ENCODE assay signal across 17 mouse cellular contexts in the genomic region with DNA sequence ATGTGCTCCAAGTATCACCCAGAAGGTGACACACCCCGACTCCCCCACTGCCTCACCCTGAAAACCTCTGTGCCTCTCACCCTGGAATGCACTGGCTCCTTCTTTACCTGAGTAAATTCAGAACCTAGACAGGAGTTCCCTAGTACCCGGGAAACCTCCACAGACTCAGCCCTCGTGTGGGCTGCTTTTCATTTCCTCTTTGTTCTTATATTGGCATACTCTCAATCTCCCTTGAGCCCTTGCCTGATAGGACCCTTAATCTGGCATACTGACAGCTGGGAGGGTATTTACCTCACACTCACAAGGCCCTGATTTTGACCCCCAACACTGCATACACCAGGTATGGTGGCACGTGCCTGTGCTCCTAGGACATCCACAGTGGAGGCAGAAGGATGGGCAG.
A peak's percentile ranks its signal among the peaks of the same experiment; 100 is the strongest.
DNase-seq lines count a peak whose midpoint lies in the region; ATAC-seq and TF ChIP-seq lines count a peak whose summit lies in the region.
"Had no signal": no experiment of that assay in that cellular context is flagged by ENCODE, and none has a peak within 500 bp of the region (broad histone marks: within the 10 kb centered on the region; RNA-seq: fewer than 3 reads in every experiment).

No protein-coding gene starts in this region.

- H3K4me2 ChIP-seq in forebrain, embryonic 14.5 days (ENCODE audit: low read length), result no peak overlapping the region
- no peak overlapping the region for H3K4me2 ChIP-seq in forebrain, embryonic 12.5 days
- no peak overlapping the region for H3K4me2 ChIP-seq in hindbrain, embryonic 14.5 days (replicated peaks)
- H3K4me2 ChIP-seq in midbrain, embryonic 14.5 days (ENCODE audit: low read length), result no peak overlapping the region
- H3K4me2 ChIP-seq in midbrain, postnatal 0 days (ENCODE audit: low read depth, low read length, poor library complexity, severe bottlenecking), result no peak overlapping the region
- no peak overlapping the region for H3K4me2 ChIP-seq in limb, embryonic 14.5 days (replicated peaks; ENCODE audit: low read depth, low read length, severe bottlenecking)
- H3K4me2 ChIP-seq: liver, embryonic 13.5 days; neural tube, embryonic 12.5 days had no signal

- TF ChIP-seq POLR2A in limb, embryonic 14.5 days (IDR thresholded peaks at IDR 0.05; ENCODE audit: borderline replicate concordance, extremely low read depth, insufficient read depth, insufficient read length), result no peak

- no peak overlapping the region for H3K27ac ChIP-seq in forebrain, embryonic 14.5 days (ENCODE audit: low read depth, low read length)
- H3K27ac ChIP-seq in forebrain, embryonic 12.5 days, result no peak overlapping the region
- peak overlapping the region; percentile 72 for H3K27ac ChIP-seq in hindbrain, embryonic 10.5 days
- no peak overlapping the region for H3K27ac ChIP-seq in hindbrain, embryonic 14.5 days
- no peak overlapping the region for H3K27ac ChIP-seq in midbrain, embryonic 14.5 days (replicated peaks; ENCODE audit: low read depth, low read length)
- no peak overlapping the region for H3K27ac ChIP-seq in midbrain, postnatal 0 days (ENCODE audit: low read depth, low read length)
- H3K27ac ChIP-seq in limb, embryonic 14.5 days (replicated peaks; ENCODE audit: low read depth, low read length), result peak overlapping the region; percentile 55; the same call in 1 of the 2 replicates
- H3K27ac ChIP-seq: liver, embryonic 13.5 days; neural tube, embryonic 12.5 days had no signal

- H3K9me3 ChIP-seq in forebrain, embryonic 14.5 days (replicated peaks; ENCODE audit: control insufficient read depth, low read length), result no peaks in the 10 kb centered on the region; the same call in 1 of the 2 replicates
- 0 out of 2 replicates have a peak, but pooled peaks cover 3% of the 10 kb centered on the region for H3K9me3 ChIP-seq in forebrain, embryonic 12.5 days
- peaks cover 9% of the 10 kb centered on the region for H3K9me3 ChIP-seq in hindbrain, embryonic 10.5 days
- H3K9me3 ChIP-seq in hindbrain, embryonic 14.5 days (ENCODE audit: control insufficient read depth, low read length), result peaks cover 5% of the 10 kb centered on the region; the same call in 1 of the 2 replicates
- H3K9me3 ChIP-seq in midbrain, embryonic 14.5 days (ENCODE audit: control insufficient read depth, low read length), result no peaks in the 10 kb centered on the region
- no peaks in the 10 kb centered on the region for H3K9me3 ChIP-seq in midbrain, postnatal 0 days (ENCODE audit: low read length)
- H3K9me3 ChIP-seq in limb, embryonic 14.5 days (ENCODE audit: control insufficient read depth, low read length), result no peaks in the 10 kb centered on the region
- H3K9me3 ChIP-seq: liver, embryonic 13.5 days; neural tube, embryonic 12.5 days had no signal

- peaks cover 32% of the 10 kb centered on the region for H3K4me1 ChIP-seq in forebrain, embryonic 14.5 days (ENCODE audit: control insufficient read depth, insufficient read depth, low read length)
- H3K4me1 ChIP-seq in forebrain, embryonic 12.5 days, result peaks cover 45% of the 10 kb centered on the region
- peaks cover 47% of the 10 kb centered on the region for H3K4me1 ChIP-seq in hindbrain, embryonic 10.5 days (replicated peaks)
- peaks cover 6% of the 10 kb centered on the region; the same call in 1 of the 2 replicates for H3K4me1 ChIP-seq in hindbrain, embryonic 14.5 days (replicated peaks; ENCODE audit: control insufficient read depth, insufficient read depth, low read length)
- peaks cover 16% of the 10 kb centered on the region for H3K4me1 ChIP-seq in midbrain, embryonic 14.5 days (ENCODE audit: control insufficient read depth, insufficient read depth, low read length)
- H3K4me1 ChIP-seq in midbrain, postnatal 0 days (ENCODE audit: insufficient read depth, low read length), result no peaks in the 10 kb centered on the region
- H3K4me1 ChIP-seq in limb, embryonic 14.5 days (ENCODE audit: control insufficient read depth, insufficient read depth, low read length), result peaks cover 52% of the 10 kb centered on the region
- H3K4me1 ChIP-seq: liver, embryonic 13.5 days had no signal

- 40% methylated on average over 4 of the region's 4 CpGs for WGBS in forebrain, embryonic 14.5 days
- 62% methylated on average over 4 of the region's 4 CpGs for WGBS in forebrain, embryonic 12.5 days
- WGBS in hindbrain, embryonic 10.5 days, result 67% methylated on average over 4 of the region's 4 CpGs
- WGBS in hindbrain, embryonic 14.5 days, result 57% methylated on average over 4 of the region's 4 CpGs
- WGBS in midbrain, embryonic 14.5 days, result 53% methylated on average over 4 of the region's 4 CpGs
- 53% methylated on average over 4 of the region's 4 CpGs for WGBS in midbrain, postnatal 0 days
- WGBS in limb, embryonic 14.5 days, result 39% methylated on average over 4 of the region's 4 CpGs

- ATAC-seq in forebrain, embryonic 14.5 days, result no peak
- ATAC-seq in forebrain, embryonic 12.5 days (ENCODE audit: low FRiP score), result no peak
- no peak for ATAC-seq in hindbrain, embryonic 14.5 days (ENCODE audit: low FRiP score)
- no peak for ATAC-seq in midbrain, embryonic 14.5 days (ENCODE audit: low FRiP score, low TSS enrichment)
- ATAC-seq in midbrain, postnatal 0 days (ENCODE audit: low FRiP score), result no peak
- no peak for ATAC-seq in limb, embryonic 14.5 days (ENCODE audit: low FRiP score, low read depth)
- ATAC-seq: hindbrain, embryonic 16.5 days had no signal

- H3K36me3 ChIP-seq in forebrain, embryonic 14.5 days (ENCODE audit: control insufficient read depth, insufficient read depth, low read length), result no peaks in the 10 kb centered on the region
- H3K36me3 ChIP-seq in forebrain, embryonic 12.5 days (replicated peaks), result no peaks in the 10 kb centered on the region
- H3K36me3 ChIP-seq in hindbrain, embryonic 10.5 days, result no peaks in the 10 kb centered on the region
- no peaks in the 10 kb centered on the region for H3K36me3 ChIP-seq in hindbrain, embryonic 14.5 days (replicated peaks; ENCODE audit: control insufficient read depth, insufficient read depth)
- H3K36me3 ChIP-seq in midbrain, embryonic 14.5 days (ENCODE audit: control insufficient read depth, insufficient read depth, low read length), result no peaks in the 10 kb centered on the region
- no peaks in the 10 kb centered on the region for H3K36me3 ChIP-seq in midbrain, postnatal 0 days (ENCODE audit: insufficient read depth, low read length)
- no peaks in the 10 kb centered on the region for H3K36me3 ChIP-seq in limb, embryonic 14.5 days (ENCODE audit: control insufficient read depth, insufficient read depth, low read length)
- H3K36me3 ChIP-seq: liver, embryonic 13.5 days; neural tube, embryonic 12.5 days had no signal

- H3K27me3 ChIP-seq in forebrain, embryonic 14.5 days (replicated peaks; ENCODE audit: control insufficient read depth, insufficient read depth, low read length), result no peaks in the 10 kb centered on the region
- H3K27me3 ChIP-seq in forebrain, embryonic 12.5 days, result no peaks in the 10 kb centered on the region
- H3K27me3 ChIP-seq in hindbrain, embryonic 10.5 days (ENCODE audit: insufficient read depth, poor library complexity, severe bottlenecking), result 0 out of 2 replicates have a peak, but pooled peaks cover 6% of the 10 kb centered on the region
- no peaks in the 10 kb centered on the region for H3K27me3 ChIP-seq in hindbrain, embryonic 14.5 days (ENCODE audit: control insufficient read depth, insufficient read depth, low read length)
- H3K27me3 ChIP-seq in midbrain, embryonic 14.5 days (ENCODE audit: control insufficient read depth, insufficient read depth, low read length), result no peaks in the 10 kb centered on the region
- no peaks in the 10 kb centered on the region for H3K27me3 ChIP-seq in midbrain, postnatal 0 days (ENCODE audit: insufficient read depth, low read length)
- H3K27me3 ChIP-seq in limb, embryonic 14.5 days (ENCODE audit: control insufficient read depth, insufficient read depth, low read length), result no peaks in the 10 kb centered on the region
- H3K27me3 ChIP-seq: liver, embryonic 13.5 days; neural tube, embryonic 12.5 days had no signal

- no peak overlapping the region for H3K9ac ChIP-seq in forebrain, embryonic 14.5 days (ENCODE audit: low read length)
- no peak overlapping the region for H3K9ac ChIP-seq in forebrain, embryonic 12.5 days
- H3K9ac ChIP-seq in hindbrain, embryonic 14.5 days, result no peak overlapping the region
- no peak overlapping the region for H3K9ac ChIP-seq in midbrain, embryonic 14.5 days (replicated peaks; ENCODE audit: low read length)
- no peak overlapping the region for H3K9ac ChIP-seq in midbrain, postnatal 0 days (replicated peaks; ENCODE audit: low read length, poor library complexity, severe bottlenecking)
- no peak overlapping the region for H3K9ac ChIP-seq in limb, embryonic 14.5 days (ENCODE audit: low read depth, low read length, severe bottlenecking)
- H3K9ac ChIP-seq: liver, embryonic 13.5 days; neural tube, embryonic 12.5 days had no signal

- TF ChIP-seq CTCF in midbrain, postnatal 0 days (IDR thresholded peaks at IDR 0.05), result no peak

- H3K4me3 ChIP-seq in forebrain, embryonic 14.5 days (ENCODE audit: low read depth, low read length), result no peak overlapping the region
- no peak overlapping the region for H3K4me3 ChIP-seq in forebrain, embryonic 12.5 days (replicated peaks)
- no peak overlapping the region for H3K4me3 ChIP-seq in hindbrain, embryonic 10.5 days
- no peak overlapping the region for H3K4me3 ChIP-seq in hindbrain, embryonic 14.5 days (replicated peaks; ENCODE audit: low read length)
- H3K4me3 ChIP-seq in midbrain, embryonic 14.5 days (replicated peaks; ENCODE audit: low read depth, low read length), result no peak overlapping the region
- H3K4me3 ChIP-seq in midbrain, postnatal 0 days (ENCODE audit: low read depth, low read length), result no peak overlapping the region
- H3K4me3 ChIP-seq in limb, embryonic 14.5 days (replicated peaks; ENCODE audit: low read length), result no peak overlapping the region
- H3K4me3 ChIP-seq: erythroblast, embryonic 14.5 days; liver, embryonic 13.5 days; neural tube, embryonic 12.5 days had no signal

- peak; percentile 37 for DNase-seq in forebrain, embryonic 14.5 days (ENCODE audit: low spot score)
- DNase-seq in hindbrain, embryonic 10.5 days (ENCODE audit: low spot score), result no peak
- DNase-seq in hindbrain, embryonic 14.5 days (ENCODE audit: low spot score), result no peak
- peak; percentile 31 for DNase-seq in midbrain, embryonic 14.5 days
- no peak for DNase-seq in midbrain, postnatal 0 days (ENCODE audit: low spot score)
- no peak for DNase-seq in limb, embryonic 14.5 days (ENCODE audit: low spot score)
- no peak for DNase-seq in adrenal gland, postnatal 36 days
- DNase-seq: adrenal gland, postnatal 25 days; cerebellum, adult 18-20 months; cerebellum, postnatal 36 days; kidney, adult 11 months; liver, embryonic 13.5 days; right cerebral cortex, adult 18-20 months had no signal

Comparison
In these comparisons a context has a peak if more than half of its experiments do, and no peak if none do; other contexts are left out.
1. DNase-seq: peak in forebrain, embryonic 14.5 days (single experiment) and midbrain, embryonic 14.5 days (single experiment); none in hindbrain, embryonic 10.5 days (single experiment), hindbrain, embryonic 14.5 days (single experiment), midbrain, postnatal 0 days (single experiment), limb, embryonic 14.5 days (single experiment) and adrenal gland, postnatal 36 days (0 of 2).
2. H3K27ac ChIP-seq: peak in hindbrain, embryonic 10.5 days (single experiment) and limb, embryonic 14.5 days (single experiment); none in forebrain, embryonic 14.5 days (single experiment), forebrain, embryonic 12.5 days (single experiment), hindbrain, embryonic 14.5 days (single experiment), midbrain, embryonic 14.5 days (single experiment) and midbrain, postnatal 0 days (single experiment).